Mouse (Mus musculus): Measurements from ENCODE around the gene Hoxd12. TPM values are rescaled to one million over a fixed set of nuclear protein-coding genes. Genes with fewer than 3 reads are reported as not detected.

Hoxd12 gene
- polyA plus RNA-seq (2012), result not detected in 2 replicates

GRCm38 (mm10) chr2:74674881-74675665, at the start of gene Hoxd12:
TSS of gene Hoxd12 (plus strand) at chr2:74675013.
- TF ChIP-seq GATA1 (IDR thresholded peaks at IDR 0.05; ENCODE audit: low read length), result no peak

- TF ChIP-seq GATA1 (IDR thresholded peaks at IDR 0.05; ENCODE audit: low read length), result no peak
Measured at GRCm38 (mm10) chr2:74635412-74635811, 39.4 kb upstream of the Hoxd12 start.

- TF ChIP-seq GATA1 (IDR thresholded peaks at IDR 0.05; ENCODE audit: low read length), result no peak
Measured at GRCm38 (mm10) chr2:74642431-74642830, 32.4 kb upstream of the Hoxd12 start.

GRCm38 (mm10) chr2:74645631-74646030, 29.2 kb upstream of the Hoxd12 start:
- no peak for TF ChIP-seq GATA1 (IDR thresholded peaks at IDR 0.05; ENCODE audit: low read length)

- TF ChIP-seq GATA1 (IDR thresholded peaks at IDR 0.05; ENCODE audit: low read length), result no peak
Measured at GRCm38 (mm10) chr2:74647082-74647864, 27.5 kb upstream of the Hoxd12 start.

- no peak for TF ChIP-seq GATA1 (IDR thresholded peaks at IDR 0.05; ENCODE audit: low read length)
Measured at GRCm38 (mm10) chr2:74652996-74653340, 21.8 kb upstream of the Hoxd12 start.

GRCm38 (mm10) chr2:74653781-74654535, 20.9 kb upstream of the Hoxd12 start:
- no peak for TF ChIP-seq GATA1 (IDR thresholded peaks at IDR 0.05; ENCODE audit: low read length)

- no peak for TF ChIP-seq GATA1 (IDR thresholded peaks at IDR 0.05; ENCODE audit: low read length)
Measured at GRCm38 (mm10) chr2:74654743-74655419, 19.9 kb upstream of the Hoxd12 start.

GRCm38 (mm10) chr2:74655420-74655781, 19.4 kb upstream of the Hoxd12 start:
- TF ChIP-seq GATA1 (IDR thresholded peaks at IDR 0.05; ENCODE audit: low read length), result no peak

GRCm38 (mm10) chr2:74655821-74656631, 18.8 kb upstream of the Hoxd12 start:
- TF ChIP-seq GATA1 (IDR thresholded peaks at IDR 0.05; ENCODE audit: low read length), result no peak

GRCm38 (mm10) chr2:74656632-74657021, 18.2 kb upstream of the Hoxd12 start:
- no peak for TF ChIP-seq GATA1 (IDR thresholded peaks at IDR 0.05; ENCODE audit: low read length)

- TF ChIP-seq GATA1 (IDR thresholded peaks at IDR 0.05; ENCODE audit: low read length), result no peak
Measured at GRCm38 (mm10) chr2:74657251-74658023, 17.4 kb upstream of the Hoxd12 start.

- TF ChIP-seq GATA1 (IDR thresholded peaks at IDR 0.05; ENCODE audit: low read length), result no peak
Measured at GRCm38 (mm10) chr2:74658024-74658666, 16.7 kb upstream of the Hoxd12 start.

Data from G1E-ER4 (cell line).